Mouse (Mus musculus): Measurements from ENCODE around the gene Itga3.

DNA sequence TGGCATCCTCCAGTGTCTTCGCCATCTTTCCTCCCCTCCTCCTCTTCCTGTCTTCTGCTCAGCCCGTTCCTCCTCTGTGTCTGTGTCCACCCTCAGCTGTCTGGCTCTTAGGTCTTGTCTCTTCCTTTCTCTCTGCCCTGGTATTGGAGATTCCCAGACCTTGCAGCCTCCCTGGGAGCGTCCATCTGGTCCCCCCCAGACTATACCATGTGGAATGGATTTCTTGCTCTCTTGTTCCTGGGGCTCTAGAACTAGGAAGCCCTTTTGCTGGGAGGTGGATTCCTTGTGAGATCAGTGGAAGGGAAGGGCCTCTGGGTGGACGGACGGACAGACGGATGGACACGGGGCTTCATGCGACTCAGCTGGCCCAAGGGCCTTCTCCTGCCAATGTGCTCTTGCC, 80.5 kb downstream of the Itga3 start:
- TF ChIP-seq CTCF (conservative IDR thresholded peaks at IDR 0.05; ENCODE audit: low read length) (no peak), NANOG (IDR thresholded peaks at IDR 0.05; ENCODE audit: borderline replicate concordance, low read length) (no peak)

Data from E14TG2a.4 (cell line).